Mouse (Mus musculus) right cerebral cortex, postnatal 10 days (tissue): ENCODE data around the gene Gnai2.

Source experiments
- DNase-seq, 2 experiments: peaks; one replicate each; pipeline ENCODE4 v3.0.0; 2021; ENCODE audit warnings: low spot score in 2 of 2

Gene Gnai2

DNA sequence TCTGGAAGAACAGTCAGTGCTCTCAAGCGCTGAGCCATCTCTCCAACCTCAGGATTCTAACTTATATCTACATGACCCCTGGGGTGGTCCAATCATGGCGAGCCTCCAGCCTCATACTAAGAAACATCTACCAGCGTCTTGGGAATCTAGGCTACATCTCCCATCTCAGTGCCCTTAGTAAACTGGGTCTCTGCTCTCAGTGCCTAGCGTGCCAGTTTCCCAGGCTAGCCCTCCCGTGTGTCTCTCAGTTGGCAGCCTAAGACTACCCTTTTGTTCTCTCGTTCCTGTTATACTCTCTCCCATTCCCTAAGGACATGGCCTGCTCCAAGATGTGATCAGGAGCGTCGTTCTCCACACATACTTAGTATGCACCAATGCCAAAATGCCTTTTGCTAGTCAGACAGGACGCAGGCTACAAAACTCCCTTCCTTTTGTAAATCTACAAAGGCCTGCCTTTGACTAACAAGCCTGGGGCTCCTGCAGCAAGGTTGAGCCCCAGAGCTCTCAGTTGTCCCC is 3.8 kb downstream of the Gnai2 start:
- no peak for DNase-seq

DNA sequence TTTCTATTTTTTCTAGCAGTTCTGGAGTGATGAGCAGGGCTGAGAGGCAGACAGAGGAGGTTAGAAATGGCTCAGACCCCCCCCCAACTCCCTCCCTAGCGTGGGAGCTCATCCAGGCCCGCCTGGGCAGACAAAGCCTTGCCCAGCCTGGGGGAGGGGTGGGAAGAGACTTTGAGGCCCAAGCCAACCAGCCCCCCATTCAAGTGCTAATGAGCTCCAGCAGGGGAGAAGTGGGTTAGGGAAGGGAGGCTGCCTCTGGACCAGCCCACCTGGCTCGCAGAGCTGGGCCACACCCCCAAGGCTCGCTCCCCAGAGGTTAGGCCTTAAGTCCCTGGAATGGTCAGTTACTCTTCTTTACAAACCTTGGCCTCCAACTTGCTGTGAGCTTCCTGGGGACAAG is 4.6 kb downstream of the Gnai2 start:
- peak; percentile 86 to 88 for DNase-seq

DNA sequence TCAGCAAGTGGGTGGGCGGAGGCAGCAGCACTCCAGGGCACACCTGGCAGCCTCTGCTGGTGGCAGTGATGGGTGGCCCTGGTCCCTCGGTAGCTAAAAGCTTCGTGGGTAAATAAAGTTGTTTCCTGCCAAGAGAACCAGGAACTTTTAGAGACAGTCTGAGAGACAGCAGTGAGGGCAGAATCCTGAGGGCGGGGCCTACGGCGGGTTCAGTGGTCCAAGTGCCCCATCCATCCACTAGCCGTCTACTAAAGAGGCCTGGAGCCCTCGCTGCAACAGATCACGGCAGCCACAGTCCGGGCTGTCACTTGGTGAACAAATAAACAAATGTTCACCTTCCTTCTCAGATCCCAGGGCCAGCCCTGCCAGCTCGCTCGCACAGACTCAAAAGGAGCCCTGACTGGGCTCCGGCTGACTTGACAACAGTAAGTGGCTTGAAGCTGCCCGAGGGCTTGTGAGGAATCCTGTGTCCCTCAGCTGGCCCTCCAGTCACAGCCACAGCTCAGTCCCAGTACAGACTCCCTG is 5.2 kb downstream of the Gnai2 start:
- peak; percentile 65 to 66 for DNase-seq

DNA sequence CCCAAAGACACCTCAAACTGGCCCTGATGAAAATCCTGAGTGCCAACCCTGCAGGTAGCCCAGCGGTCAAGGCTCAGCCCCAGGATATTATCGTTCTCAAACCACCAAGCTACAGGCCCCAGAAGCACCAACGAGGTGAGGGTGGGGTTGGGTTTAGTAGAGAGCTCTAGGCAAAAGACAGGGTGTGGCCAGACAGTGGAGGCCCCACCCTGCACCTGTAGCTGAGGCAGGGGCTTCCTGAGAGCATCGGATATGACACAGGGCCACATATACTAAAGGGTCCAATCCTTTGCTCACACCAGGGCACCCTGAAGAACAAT is 5.8 kb downstream of the Gnai2 start:
- DNase-seq, result no peak

DNA sequence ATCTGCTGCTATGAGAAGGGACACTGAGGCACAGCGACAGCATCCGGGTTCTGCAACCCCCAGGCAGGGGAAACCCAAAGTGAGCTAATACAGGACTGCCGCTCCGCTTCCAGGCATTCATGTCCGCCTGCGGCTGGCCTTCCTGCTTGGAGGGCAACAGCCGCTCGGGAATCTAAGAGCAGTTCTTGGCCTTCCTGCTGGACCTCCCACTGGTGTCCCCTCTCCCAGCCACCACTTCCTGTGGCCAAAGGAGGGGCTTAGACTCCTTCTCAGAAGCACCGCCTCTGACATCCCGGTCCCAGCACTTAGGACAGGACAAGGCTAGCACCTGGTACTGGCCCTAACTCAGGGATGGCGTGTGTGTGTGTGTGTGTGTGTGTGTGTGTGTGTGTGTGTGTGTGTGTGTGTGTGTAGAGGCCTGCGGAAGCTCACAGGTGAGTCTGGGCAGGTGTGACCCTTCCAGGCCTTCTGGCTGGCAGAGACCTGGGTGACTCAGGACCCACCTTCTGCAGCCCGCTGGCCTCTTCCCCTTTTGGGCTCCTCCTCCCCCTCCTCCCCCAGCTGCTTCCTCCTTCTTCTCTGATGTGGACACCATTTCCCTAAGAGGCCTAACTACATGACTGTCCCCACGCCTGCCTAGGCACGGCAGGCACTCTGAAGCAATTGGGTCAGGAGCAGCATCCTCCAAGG is 6.3 kb downstream of the Gnai2 start:
- no peak for DNase-seq

DNA sequence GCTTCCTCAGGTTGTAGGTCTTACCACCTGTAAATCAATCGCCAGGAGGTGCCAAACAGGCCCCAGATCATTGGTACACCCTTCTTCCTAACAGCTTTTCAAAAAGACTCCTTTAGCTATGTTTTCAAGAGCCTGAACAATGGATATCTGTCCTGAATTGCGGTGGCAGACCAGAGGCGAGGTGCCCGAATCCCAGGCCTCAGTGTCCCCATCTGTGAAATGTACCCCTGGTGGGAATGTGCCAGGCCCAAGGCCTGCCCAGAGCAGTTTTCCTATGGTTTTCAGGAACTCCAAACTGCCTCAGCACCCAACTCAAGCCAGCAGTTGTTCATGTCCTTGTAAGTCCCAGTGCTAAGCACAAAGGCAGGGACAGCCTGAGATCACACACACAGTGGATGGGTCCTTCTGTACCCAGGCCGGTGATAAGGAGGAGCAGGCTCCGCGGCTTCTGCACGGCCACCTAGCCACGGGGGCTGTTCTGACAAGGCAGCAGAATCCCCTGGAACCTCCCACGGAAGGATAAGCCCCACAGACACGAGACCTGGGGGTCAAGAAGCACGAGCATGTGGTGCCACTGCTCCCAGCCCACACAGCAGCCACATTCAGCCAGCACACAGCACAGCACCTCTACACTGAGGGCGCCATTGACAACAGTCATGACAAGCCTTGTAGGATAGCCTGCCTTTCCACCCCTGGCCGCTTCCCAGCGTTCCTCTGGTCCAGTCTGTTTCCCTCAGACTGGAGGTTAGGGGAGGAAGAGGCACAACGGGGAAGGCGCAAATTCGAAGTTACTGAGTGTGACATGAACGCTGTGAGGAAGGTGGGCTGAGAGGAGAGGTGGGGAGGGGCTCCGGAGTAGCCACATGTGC is 7.5 kb downstream of the Gnai2 start:
- DNase-seq, result no peak

DNA sequence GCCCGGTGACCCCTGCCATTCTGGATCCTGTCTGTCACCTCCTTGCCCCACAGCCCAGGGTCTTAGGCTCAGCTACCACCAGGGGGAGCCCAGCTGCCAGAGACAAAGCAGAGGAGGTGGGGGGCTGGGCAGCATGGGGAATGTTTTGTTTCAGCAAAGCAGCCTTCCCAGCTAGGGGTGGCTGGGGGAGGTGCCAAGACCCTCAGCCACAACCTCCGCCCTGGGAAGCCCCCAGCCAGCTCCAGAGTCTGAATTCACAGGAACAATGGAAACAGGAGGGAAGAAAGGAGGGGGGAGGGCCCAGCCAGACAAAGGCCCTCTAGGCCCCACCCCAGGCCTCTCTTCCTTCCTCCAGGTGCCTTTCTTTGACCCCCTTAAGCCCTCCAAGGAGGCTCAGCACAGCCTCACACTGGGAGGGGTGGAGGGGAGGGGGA is 8.3 kb downstream of the Gnai2 start:
- peak; percentile 90 to 91 for DNase-seq

DNA sequence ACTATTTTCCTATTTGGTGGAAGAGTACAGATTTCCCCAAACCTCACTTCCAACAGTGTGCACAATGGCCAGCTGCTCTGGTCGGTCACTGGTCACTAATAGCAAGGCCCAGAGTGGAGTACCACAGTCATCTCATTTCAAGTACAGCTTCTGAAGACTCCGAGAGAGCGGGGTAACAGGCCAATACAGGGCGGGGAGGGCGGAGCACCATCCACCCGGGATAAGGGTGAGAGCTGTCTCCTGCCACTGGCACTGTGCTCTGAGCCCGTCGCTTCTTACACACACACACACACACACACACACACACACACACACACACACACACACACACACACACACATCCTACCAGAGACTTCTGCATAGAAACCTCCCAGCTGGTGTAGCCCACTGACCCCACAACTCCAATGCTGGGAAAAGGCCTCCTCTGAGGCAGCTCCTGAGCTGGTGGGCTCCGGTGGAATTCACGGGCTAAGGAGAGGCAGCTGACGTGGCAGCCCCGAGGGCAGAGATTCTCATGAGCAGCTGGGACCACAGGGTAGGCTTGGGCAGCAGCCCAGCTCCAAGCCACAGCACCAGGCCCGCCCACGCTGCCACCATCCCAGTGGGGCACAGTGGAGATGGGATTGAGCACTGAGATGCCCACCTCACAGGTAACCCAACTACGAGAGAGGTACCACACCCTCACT is 8.9 kb downstream of the Gnai2 start:
- no peak for DNase-seq

DNA sequence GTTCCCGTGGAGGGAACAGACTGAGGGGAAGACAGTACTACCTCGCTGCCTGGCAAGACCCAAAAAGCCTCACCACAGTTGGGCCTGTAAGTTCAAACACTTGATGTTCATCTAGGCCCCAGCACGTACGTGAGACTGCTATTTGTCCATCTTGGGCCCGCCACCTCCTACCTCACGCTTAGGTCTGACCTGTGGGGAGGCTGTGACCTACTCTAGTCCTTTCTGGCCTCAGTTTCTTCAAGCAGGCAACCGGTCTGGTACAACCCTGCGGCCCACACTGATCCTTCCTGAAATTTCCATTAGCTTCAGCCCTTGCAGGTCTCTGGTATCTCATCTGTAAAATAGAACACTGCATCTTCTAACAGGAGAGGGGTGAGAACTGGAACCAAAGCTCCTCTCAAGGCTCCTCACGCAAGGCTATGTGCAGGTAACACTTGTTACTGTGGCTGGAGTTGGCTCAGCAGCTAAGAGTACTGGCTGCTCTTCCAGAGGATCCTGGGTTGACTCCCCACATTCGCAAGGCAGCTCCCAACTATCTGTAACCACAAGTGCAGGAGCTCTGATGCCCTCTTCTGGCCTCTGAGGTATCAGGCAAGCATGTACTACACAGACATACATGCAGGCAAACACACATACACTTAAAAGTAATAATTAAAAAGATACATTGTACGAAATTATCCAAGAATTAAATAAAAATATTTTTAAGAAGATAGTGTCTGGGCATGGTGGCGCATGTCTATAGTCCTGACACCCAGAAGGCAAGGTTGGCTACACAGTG is 9.6 kb downstream of the Gnai2 start:
- no peak for DNase-seq

DNA sequence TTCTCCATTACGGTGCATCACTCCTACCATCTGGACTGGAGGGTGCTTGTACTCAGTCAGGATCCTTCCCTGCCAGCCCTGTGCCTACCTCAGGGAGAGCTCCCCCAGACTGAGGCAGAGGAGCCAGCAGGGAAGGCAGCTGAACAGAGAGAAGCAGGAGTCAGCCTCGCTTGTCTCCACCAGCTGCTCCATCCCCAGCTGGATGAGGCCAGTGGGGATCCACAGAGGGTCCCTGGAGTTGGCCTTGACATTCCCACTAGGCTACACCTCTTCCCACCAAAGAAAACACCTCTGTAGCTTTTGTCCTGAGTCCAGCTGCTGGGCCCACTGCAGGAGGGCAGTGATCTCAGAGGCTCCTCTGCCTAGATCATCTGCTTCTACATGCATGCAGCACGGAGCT is 10.2 kb downstream of the Gnai2 start:
- DNase-seq, result no peak

DNA sequence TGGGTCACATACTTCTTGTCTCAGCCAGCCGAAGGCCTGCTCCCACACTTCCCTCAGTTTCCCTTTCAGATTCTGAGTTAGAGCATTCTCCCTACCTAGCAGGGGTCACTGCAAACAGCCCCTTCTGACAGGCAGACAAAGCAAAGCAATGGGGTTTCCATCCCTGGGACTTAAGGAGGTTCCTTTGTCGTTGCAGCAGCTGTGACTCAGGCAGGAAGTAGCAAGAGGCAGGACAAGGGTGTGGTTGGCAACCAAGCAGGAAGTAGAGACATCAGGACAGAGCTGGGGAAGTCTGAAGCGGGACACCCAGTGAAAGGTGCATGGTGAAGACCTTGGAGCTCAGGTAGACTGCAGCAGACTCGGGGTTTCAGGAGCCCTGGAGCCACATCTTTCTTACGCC is 10.6 kb downstream of the Gnai2 start:
- DNase-seq, result no peak

DNA sequence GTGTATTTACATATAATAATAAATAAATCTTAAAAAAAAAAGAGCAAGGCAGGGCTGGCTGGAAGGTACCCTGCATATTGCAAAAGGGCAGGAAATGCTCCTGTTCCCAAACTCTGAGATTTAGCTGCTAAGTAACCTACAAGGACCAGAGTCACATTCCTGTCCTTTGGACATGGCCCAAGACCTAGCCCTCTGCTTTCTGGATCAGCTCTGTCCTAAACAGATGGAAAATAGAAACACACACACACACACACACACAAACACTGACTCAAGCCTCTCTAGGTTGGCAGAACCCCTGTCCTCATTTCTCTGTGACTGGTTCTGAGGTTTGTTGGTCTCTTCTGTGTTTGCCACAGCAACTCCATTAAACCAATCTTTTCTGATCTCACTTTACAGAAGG is 14.2 kb downstream of the Gnai2 start:
- DNase-seq, result no peak

DNA sequence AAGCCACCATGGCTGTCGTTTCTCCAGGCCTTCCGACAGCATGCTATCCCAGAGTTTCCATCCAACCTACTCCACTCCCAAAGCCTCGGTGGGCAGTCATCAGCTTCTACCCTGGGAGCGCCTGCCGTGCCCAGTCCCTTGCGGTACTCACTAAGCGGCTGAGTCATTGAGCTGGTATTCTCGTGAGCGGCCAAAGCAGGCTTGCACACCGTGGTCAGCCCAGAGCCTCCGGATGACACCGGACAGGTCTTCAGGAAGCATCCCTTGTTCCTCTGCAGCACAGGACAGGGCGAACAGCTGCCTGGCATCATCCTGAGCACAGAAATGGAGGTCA is 15.7 kb downstream of the Gnai2 start:
- no peak for DNase-seq

DNA sequence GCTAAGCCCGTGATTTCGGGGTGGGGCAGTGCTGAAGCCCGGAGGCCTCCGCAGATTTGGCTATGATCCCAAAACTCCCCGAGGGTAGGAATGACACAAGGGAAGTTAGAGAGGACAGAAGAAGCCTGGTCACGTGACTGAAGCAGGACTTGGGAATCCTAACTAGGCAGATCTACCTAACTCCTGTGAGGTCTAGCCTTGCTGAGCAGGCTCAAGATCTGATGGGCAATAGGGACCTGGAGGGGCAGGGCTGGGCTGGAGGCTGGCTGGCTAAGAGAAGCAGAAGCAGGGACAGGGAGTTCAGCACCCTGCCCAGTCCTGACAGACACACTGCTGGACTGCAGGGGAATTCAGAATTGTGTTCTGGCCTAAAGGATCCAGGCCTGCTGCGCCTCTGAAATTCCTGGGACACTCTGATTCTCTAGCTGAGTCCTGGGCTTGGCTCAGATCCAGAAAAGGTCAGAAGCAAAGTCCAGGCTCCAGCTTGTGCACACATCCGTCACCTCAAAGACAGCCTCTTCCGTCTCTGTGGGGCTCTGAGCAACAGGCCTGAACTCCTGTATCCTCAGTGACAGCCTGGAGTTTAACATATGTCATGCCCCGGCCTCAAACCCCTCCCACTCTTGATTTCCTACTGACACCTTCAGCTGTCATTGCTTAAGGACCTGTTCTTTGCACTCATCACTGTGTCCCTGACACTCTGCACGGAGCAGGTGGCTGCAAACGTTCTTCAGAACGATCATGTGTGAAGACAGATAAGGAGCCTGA is 16.2 kb downstream of the Gnai2 start:
- no peak for DNase-seq

DNA sequence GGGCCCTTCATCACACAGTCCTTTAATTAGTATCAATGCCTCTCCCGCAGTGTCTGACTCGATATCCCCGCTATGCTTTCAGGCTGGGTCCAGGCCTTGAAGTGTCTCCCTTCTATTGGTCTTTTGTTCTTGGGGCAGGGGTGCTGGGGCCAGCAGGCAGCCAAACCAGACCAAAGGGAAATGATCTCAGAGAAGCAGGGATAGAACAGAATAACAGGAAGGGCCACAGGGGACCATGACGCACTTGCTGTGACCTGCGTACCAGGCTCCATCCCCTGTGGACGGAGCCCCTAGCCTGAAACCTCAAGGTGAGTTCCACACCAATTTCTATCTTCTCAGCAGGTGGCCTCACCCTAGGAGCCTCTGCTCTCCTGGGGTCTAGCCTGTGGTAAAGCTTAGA is 17.1 kb downstream of the Gnai2 start:
- DNase-seq, result no peak

DNA sequence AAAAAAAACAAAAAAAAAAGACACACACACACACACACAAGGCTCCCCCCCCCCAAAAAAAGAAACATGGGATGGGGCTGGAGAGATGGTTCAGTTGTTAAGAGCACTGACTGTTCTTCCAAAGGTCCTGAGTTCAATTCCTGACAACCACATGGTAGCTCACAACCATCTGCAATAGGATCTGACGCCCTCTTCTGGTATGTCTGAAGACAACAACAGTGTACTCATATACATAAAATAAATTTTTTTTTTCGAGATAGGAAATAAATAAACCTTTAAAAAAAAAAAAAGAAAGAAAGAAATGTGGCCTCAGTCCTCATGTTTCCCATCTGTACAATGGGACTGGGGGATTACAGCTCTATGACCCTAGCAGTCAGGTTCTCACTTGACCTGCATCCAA is 17.7 kb downstream of the Gnai2 start:
- DNase-seq, result no peak

DNA sequence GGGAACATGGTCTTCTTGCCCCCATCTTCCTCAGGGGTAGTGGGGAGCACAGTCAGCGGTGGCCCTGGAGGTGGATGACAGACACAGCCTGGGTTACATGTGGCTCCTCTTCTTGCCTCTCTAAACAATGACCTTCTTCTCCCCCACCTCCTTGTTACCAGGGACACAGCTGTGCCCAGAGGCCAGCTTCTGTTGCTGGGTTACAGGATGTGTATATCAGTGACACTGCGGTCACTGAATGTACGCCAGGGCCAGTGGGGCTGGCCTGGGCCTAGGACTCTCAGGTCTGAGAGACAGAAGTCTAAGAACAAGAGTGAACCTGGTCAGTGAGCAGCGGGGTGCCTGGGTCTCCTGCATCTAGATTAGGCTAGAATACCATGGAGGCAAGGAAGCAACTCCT is 20.1 kb downstream of the Gnai2 start:
- DNase-seq, result no peak

DNA sequence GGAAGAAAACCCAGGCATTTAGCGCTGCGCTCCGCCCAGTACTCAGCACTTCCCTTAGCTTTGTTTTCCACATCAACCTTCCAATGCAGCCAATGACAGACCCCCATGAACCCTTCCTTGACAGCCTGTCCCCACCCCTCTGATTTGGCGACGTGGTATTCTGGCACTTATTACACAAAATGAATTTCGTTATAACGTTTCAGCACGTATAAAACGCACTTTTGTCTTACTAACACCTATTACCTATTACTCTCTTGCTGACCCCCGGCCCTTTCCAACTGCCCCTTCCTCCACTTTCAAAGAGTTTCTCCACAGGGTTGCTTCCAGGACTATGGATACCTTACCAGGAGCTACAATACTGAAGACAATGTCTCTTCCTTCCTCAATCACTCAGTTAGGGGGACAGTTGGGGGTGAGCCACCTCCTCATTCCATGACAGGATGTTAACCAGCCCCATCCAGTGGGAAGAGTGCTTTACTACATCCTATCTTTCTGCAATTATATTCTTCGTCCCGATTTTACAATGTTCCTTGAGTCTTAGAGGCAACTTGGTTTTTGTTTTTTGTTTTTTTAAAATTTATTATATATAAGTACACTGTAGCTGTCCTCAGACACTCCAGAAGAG is 22.1 kb downstream of the Gnai2 start:
- DNase-seq, result no peak

DNA sequence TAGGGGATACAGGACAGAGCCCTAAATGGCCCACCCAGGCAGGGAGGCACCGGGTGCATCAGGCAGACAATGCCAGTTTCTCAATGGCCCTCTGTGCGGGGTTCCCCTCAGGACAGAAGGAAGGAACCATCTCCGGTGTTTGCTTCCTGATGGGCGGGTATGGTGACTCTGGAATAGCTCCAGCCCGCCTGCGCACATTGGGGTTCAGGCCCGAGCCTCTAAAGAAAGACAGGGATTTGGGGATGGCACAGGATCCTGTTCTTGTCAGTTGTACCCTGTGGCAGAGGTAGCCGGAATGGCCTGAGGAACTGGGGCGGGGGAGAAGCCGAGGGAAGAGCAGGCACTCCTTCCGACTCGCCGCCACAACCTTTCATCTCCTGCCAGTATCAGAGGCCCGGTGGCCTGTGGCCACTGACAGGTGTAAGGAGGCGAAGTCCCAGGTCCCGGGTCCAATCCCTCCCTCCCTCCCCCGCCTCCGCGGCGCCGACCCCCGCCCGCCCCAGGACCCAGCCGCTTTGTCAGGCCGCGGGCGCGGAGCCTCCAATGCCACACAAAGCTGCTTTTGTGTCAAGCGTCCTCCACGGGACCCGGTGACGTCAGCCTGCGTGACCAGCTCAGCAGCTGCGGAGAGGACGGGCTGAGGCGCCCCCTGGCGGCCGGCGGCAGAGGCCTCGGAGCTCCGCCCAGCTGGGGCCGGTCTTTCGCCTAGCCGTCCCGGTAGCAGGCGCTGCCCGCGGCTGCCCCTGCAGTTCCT is 22.8 kb downstream of the Gnai2 start:
- DNase-seq, result peak; percentile 98 to 99
